Mouse (Mus musculus): ENCODE data around the gene Ccdc162. TPM values are rescaled to one million over a fixed set of nuclear protein-coding genes. Genes with fewer than 3 reads are reported as not detected.

Ccdc162 gene
- polyA plus RNA-seq, 1 experiment from 2014 or later, result 0.69 TPM

DNA sequence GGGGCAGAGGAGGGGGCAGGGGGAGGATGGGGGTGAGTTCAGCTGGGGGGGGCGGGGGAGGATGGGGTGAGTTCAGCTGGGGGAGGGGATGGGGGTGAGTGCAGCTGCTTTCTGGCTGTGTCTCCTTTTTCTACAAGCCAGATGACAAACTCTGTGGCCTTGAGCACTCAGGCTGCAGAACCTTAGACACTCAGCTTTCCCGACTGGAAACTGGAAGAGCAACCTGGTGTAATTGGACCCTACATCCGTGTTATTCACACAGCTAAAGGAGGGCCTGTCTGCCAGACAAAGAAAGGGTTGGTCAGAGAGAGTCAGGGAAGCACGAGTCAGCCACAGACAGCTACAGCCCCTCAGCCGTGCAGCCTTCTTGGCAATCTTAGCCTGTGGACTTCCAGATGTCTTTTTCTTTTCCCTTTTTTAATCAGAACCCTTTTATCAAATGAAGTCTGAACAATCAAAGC, 133.5 kb downstream of the Ccdc162 start:
- peak overlapping the region; percentile 43; the same call in 1 of the 2 replicates for H3K27ac ChIP-seq (replicated peaks; ENCODE audit: low read depth, low read length)
- DNase-seq (ENCODE audit: low spot score), result peak; percentile 70
- H3K9ac ChIP-seq (replicated peaks; ENCODE audit: low read length), result no peak overlapping the region
- H3K4me2 ChIP-seq (ENCODE audit: low read depth, low read length), result no peak overlapping the region
- no peaks in the 10 kb centered on the region for H3K36me3 ChIP-seq (replicated peaks; ENCODE audit: control insufficient read depth, insufficient read depth, low read depth, low read length)
- no peak overlapping the region for H3K4me3 ChIP-seq (ENCODE audit: low read depth, low read length)
- H3K27me3 ChIP-seq (ENCODE audit: control insufficient read depth, insufficient read depth, low read length), result no peaks in the 10 kb centered on the region
- peak; percentile 87 for ATAC-seq (replicated peaks; ENCODE audit: insufficient number of reproducible peaks, low FRiP score, low TSS enrichment, low read depth)
- H3K9me3 ChIP-seq (replicated peaks; ENCODE audit: control insufficient read depth, low read length), result no peaks in the 10 kb centered on the region
- H3K4me1 ChIP-seq (ENCODE audit: control insufficient read depth, insufficient read depth, low read length), result no peaks in the 10 kb centered on the region; the same call in 1 of the 2 replicates
- 4% methylated on average over 5 of the region's 5 CpGs for WGBS

DNA sequence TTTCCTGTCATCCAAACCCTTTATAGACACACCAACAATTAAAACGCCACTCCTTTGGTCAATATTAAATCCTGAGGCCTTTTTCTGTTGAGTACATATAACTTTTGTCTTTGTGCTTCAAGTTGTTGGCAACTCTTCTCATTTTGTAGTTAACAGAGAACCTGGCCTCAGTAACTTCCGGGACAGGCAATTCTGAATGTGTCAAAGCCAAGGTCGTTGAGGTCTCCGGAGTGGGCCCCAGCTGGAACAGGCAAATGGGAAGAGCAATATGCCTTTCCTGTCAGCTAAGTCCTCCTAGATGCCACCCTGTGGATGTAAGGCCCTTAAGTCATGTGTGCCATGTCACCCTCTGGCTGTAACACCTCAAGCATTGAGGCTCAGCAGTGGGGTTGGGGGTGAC, 136.0 kb downstream of the Ccdc162 start:
- WGBS, result 75% methylated on average over 4 of the region's 4 CpGs

DNA sequence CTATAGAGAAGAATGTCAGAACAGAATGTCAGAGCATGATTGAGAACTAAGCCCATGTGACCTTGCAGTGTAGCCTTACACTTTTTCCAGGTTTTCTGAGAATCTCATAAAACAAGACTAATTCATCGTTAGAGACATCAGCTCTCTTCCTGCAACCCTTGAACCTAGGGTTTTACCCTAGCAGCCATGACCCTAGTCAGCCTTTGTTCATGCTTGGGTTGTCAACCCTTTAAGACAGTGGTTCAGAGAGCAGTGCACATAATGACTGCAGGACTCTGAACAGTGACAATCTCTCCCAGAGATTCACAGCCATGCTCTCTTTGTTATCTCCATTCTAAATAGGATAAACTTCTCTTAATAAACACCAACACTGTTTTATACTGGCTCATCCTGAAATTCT, 137.9 kb downstream of the Ccdc162 start:
- H3K27ac ChIP-seq (replicated peaks; ENCODE audit: low read depth, low read length), result no peak overlapping the region
- H3K4me3 ChIP-seq (ENCODE audit: low read depth, low read length), result no peak overlapping the region
- H3K36me3 ChIP-seq (replicated peaks; ENCODE audit: control insufficient read depth, insufficient read depth, low read depth, low read length), result no peaks in the 10 kb centered on the region
- no peak for ATAC-seq (replicated peaks; ENCODE audit: insufficient number of reproducible peaks, low FRiP score, low TSS enrichment, low read depth)
- WGBS, result 53% methylated on average over 1 of the region's 1 CpGs
- no peaks in the 10 kb centered on the region for H3K27me3 ChIP-seq (ENCODE audit: control insufficient read depth, insufficient read depth, low read length)
- H3K9me3 ChIP-seq (replicated peaks; ENCODE audit: control insufficient read depth, low read length), result no peaks in the 10 kb centered on the region
- H3K9ac ChIP-seq (replicated peaks; ENCODE audit: low read length), result no peak overlapping the region
- no peak for DNase-seq (ENCODE audit: low spot score)
- H3K4me1 ChIP-seq (ENCODE audit: control insufficient read depth, insufficient read depth, low read length), result no peaks in the 10 kb centered on the region; the same call in 1 of the 2 replicates
- H3K4me2 ChIP-seq (ENCODE audit: low read depth, low read length), result no peak overlapping the region

More for the DNA sequence above, 136.0 kb downstream of the Ccdc162 start:
- no peaks in the 10 kb centered on the region for H3K9me3 ChIP-seq (replicated peaks; ENCODE audit: control insufficient read depth, low read length)
- no peaks in the 10 kb centered on the region for H3K36me3 ChIP-seq (replicated peaks; ENCODE audit: control insufficient read depth, insufficient read depth, low read depth, low read length)
- no peaks in the 10 kb centered on the region; the same call in 1 of the 2 replicates for H3K4me1 ChIP-seq (ENCODE audit: control insufficient read depth, insufficient read depth, low read length)
- no peak for ATAC-seq (replicated peaks; ENCODE audit: insufficient number of reproducible peaks, low FRiP score, low TSS enrichment, low read depth)
- H3K4me2 ChIP-seq (ENCODE audit: low read depth, low read length), result no peak overlapping the region
- H3K27ac ChIP-seq (replicated peaks; ENCODE audit: low read depth, low read length), result no peak overlapping the region
- DNase-seq (ENCODE audit: low spot score), result no peak
- no peak overlapping the region for H3K4me3 ChIP-seq (ENCODE audit: low read depth, low read length)
- no peaks in the 10 kb centered on the region for H3K27me3 ChIP-seq (ENCODE audit: control insufficient read depth, insufficient read depth, low read length)
- H3K9ac ChIP-seq (replicated peaks; ENCODE audit: low read length), result no peak overlapping the region

DNA sequence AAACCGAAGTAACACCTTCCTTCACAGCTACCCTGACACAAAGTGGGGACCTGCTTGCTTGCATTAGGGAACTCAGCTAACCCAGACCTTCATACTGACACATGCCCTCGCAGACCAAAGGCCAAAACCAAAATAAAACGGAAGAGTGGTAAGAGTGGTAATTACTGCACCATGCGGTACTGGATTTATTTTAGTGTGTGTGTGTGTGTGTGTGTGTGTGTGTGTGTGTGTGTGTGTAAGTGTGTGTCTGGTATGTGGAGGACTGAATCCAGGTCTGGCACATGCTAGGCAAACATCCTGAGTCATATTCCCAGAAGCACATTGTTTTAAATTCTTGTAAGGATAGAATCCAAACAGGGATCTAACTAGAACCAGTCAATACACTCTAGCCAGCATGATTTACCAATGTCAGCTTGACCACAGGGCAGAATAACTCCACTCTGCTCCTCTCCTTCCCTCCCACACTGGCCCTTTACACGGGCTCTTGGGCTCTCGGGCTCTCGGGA, 140.1 kb downstream of the Ccdc162 start:
- Histone ChIP-seq H3K27me3 (ENCODE audit: control insufficient read depth, insufficient read depth, low read length) (no peaks in the 10 kb centered on the region), H3K4me2 (ENCODE audit: low read depth, low read length) (no peak overlapping the region), H3K9ac (replicated peaks; ENCODE audit: low read length) (no peak overlapping the region), H3K4me1 (ENCODE audit: control insufficient read depth, insufficient read depth, low read length) (no peaks in the 10 kb centered on the region), H3K4me3 (ENCODE audit: low read depth, low read length) (no peak overlapping the region), H3K9me3 (replicated peaks; ENCODE audit: control insufficient read depth, low read length) (no peaks in the 10 kb centered on the region), H3K36me3 (replicated peaks; ENCODE audit: control insufficient read depth, insufficient read depth, low read depth, low read length) (no peaks in the 10 kb centered on the region), H3K27ac (replicated peaks; ENCODE audit: low read depth, low read length) (no peak overlapping the region)
- WGBS, result 83% methylated on average over 7 of the region's 7 CpGs
- ATAC-seq (replicated peaks; ENCODE audit: insufficient number of reproducible peaks, low FRiP score, low TSS enrichment, low read depth) (no peak), DNase-seq (ENCODE audit: low spot score) (no peak)

DNA sequence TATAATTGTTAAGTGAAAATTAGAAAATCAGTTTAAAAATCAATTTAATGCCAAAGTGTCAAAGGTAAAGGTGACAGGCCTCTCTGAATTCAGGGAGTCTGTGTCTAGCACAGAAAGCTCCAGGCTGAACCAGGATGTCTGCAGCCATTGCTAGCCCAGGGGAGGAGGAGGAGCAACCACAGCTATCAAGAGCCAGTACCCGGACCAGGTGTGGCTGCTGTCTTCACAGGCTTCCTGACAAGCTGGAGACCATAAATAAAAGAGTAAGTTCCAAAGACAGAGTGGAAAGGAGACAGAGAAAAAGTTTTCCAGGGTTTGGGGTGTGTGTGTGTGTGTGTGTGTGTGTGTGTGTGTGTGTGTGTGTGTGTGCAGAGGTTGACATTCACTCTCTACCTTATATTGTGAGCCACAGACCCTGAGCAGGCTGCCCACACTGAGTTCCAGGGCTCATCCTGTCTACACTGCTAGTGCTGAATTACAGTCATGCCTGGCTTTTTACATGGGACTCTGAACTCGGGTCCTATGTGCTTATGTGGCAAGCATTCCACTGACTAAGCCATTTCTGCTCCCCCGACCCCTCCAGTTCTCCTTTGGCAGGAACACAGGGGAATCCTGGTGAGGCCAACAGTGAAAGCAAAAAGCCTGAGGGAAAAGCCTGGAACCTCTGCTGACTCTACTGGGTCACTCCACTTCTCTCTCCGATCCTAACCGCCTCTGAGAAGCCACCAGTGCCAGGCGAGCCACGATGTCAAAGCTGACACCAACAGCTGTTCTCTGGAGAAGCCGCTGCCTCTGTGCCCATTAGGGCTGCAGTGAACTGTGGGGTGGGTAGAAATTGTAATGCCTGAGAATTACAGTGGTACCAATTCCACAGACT, 140.7 kb downstream of the Ccdc162 start:
- no peak overlapping the region for H3K4me2 ChIP-seq (ENCODE audit: low read depth, low read length)

DNA sequence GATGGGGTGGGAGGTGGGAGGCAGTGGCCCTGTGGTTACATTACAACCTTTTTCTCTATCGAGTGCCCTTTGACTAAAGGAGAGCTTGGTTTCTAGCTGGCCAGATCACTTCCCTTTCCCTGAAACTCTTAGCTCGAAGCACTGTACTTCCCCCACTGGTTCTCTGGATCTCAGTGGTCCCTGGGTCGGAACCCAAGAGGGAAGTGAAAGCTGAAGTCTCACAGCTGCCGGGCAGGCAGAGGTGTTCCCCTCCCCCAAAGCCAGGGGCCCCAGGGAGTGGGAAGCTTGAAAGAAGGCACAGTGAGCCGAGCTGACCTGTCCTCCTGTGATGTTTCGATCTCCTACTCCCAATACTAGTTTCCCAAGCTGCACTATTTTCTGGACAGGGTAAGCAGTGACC, 143.2 kb downstream of the Ccdc162 start:
- H3K4me3 ChIP-seq (ENCODE audit: low read depth, low read length), result no peak overlapping the region
- no peaks in the 10 kb centered on the region for H3K4me1 ChIP-seq (ENCODE audit: control insufficient read depth, insufficient read depth, low read length)
- no peak for DNase-seq (ENCODE audit: low spot score)
- no peak overlapping the region for H3K9ac ChIP-seq (replicated peaks; ENCODE audit: low read length)
- no peak for ATAC-seq (replicated peaks; ENCODE audit: insufficient number of reproducible peaks, low FRiP score, low TSS enrichment, low read depth)
- no peaks in the 10 kb centered on the region for H3K27me3 ChIP-seq (ENCODE audit: control insufficient read depth, insufficient read depth, low read length)
- no peak overlapping the region for H3K4me2 ChIP-seq (ENCODE audit: low read depth, low read length)
- 19% methylated on average over 6 of the region's 6 CpGs for WGBS
- no peaks in the 10 kb centered on the region for H3K9me3 ChIP-seq (replicated peaks; ENCODE audit: control insufficient read depth, low read length)
- no peak overlapping the region for H3K27ac ChIP-seq (replicated peaks; ENCODE audit: low read depth, low read length)
- H3K36me3 ChIP-seq (replicated peaks; ENCODE audit: control insufficient read depth, insufficient read depth, low read depth, low read length), result no peaks in the 10 kb centered on the region

More for the DNA sequence above, 140.7 kb downstream of the Ccdc162 start:
- H3K4me1 ChIP-seq (ENCODE audit: control insufficient read depth, insufficient read depth, low read length), result no peaks in the 10 kb centered on the region
- no peaks in the 10 kb centered on the region for H3K36me3 ChIP-seq (replicated peaks; ENCODE audit: control insufficient read depth, insufficient read depth, low read depth, low read length)
- H3K27me3 ChIP-seq (ENCODE audit: control insufficient read depth, insufficient read depth, low read length), result no peaks in the 10 kb centered on the region
- ATAC-seq (replicated peaks; ENCODE audit: insufficient number of reproducible peaks, low FRiP score, low TSS enrichment, low read depth) (no peak), DNase-seq (ENCODE audit: low spot score) (no peak)
- no peak overlapping the region for H3K4me3 ChIP-seq (ENCODE audit: low read depth, low read length)
- H3K27ac ChIP-seq (replicated peaks; ENCODE audit: low read depth, low read length), result no peak overlapping the region
- no peak overlapping the region for H3K9ac ChIP-seq (replicated peaks; ENCODE audit: low read length)
- WGBS, result 71% methylated on average over 8 of the region's 8 CpGs
- H3K9me3 ChIP-seq (replicated peaks; ENCODE audit: control insufficient read depth, low read length), result no peaks in the 10 kb centered on the region

DNA sequence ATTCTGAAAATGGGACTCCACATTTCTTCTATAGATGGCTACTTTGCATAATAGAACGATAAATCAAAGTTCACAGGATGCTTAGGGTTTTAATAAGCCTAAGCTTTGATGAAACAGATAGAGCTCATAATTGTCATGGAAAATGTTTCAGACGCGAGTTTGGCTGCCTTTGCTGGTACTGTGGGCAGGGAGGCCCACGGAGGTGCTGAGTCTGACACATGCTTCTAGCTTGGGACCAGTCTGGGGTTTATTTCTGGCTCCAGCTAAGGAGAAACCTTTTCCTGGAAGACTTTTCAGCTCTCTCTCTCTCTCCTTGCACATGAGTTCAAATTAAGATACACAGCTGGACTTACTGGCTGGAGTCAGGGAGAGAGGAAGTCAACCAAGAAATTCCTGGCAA, 144.2 kb downstream of the Ccdc162 start:
- H3K27me3 ChIP-seq (ENCODE audit: control insufficient read depth, insufficient read depth, low read length), result no peaks in the 10 kb centered on the region
- no peaks in the 10 kb centered on the region for H3K4me1 ChIP-seq (ENCODE audit: control insufficient read depth, insufficient read depth, low read length)
- WGBS, result 86% methylated on average over 4 of the region's 4 CpGs
- no peak overlapping the region for H3K9ac ChIP-seq (replicated peaks; ENCODE audit: low read length)
- ATAC-seq (replicated peaks; ENCODE audit: insufficient number of reproducible peaks, low FRiP score, low TSS enrichment, low read depth), result no peak
- DNase-seq (ENCODE audit: low spot score), result no peak
- no peaks in the 10 kb centered on the region for H3K36me3 ChIP-seq (replicated peaks; ENCODE audit: control insufficient read depth, insufficient read depth, low read depth, low read length)
- H3K4me2 ChIP-seq (ENCODE audit: low read depth, low read length), result no peak overlapping the region
- H3K9me3 ChIP-seq (replicated peaks; ENCODE audit: control insufficient read depth, low read length), result no peaks in the 10 kb centered on the region
- no peak overlapping the region for H3K27ac ChIP-seq (replicated peaks; ENCODE audit: low read depth, low read length)
- no peak overlapping the region for H3K4me3 ChIP-seq (ENCODE audit: low read depth, low read length)

DNA sequence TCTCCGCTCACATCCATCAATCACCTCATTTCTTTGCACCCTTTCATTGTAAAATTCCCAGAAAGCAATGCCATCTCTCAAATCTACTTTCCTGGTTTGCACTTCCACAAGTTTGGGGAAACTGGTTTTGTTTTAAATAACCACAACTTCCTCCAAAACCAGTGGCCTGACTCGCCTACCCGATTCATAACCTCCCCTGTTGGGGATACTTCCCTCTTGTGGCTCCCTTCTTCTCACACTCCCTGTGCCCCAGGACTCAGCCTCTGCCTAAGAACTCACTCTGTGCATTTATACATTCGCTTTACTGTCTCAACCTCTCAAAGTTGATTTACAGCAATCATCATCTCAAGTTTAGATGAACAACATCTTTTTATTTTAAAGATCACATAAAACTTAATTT, 145.4 kb downstream of the Ccdc162 start:
- no peak overlapping the region for H3K4me2 ChIP-seq (ENCODE audit: low read depth, low read length)
- ATAC-seq (replicated peaks; ENCODE audit: insufficient number of reproducible peaks, low FRiP score, low TSS enrichment, low read depth), result no peak
- H3K9ac ChIP-seq (replicated peaks; ENCODE audit: low read length), result no peak overlapping the region
- 86% methylated on average over 4 of the region's 4 CpGs for WGBS
- no peaks in the 10 kb centered on the region for H3K27me3 ChIP-seq (ENCODE audit: control insufficient read depth, insufficient read depth, low read length)
- no peak overlapping the region for H3K4me3 ChIP-seq (ENCODE audit: low read depth, low read length)
- H3K4me1 ChIP-seq (ENCODE audit: control insufficient read depth, insufficient read depth, low read length), result no peaks in the 10 kb centered on the region
- no peaks in the 10 kb centered on the region for H3K36me3 ChIP-seq (replicated peaks; ENCODE audit: control insufficient read depth, insufficient read depth, low read depth, low read length)
- DNase-seq (ENCODE audit: low spot score), result no peak
- H3K9me3 ChIP-seq (replicated peaks; ENCODE audit: control insufficient read depth, low read length), result no peaks in the 10 kb centered on the region
- no peak overlapping the region for H3K27ac ChIP-seq (replicated peaks; ENCODE audit: low read depth, low read length)

All from embryonic facial prominence, embryonic 11.5 days (tissue).